Mouse (Mus musculus) kidney, postnatal 14 days (tissue): ENCODE results near the gene Tatdn2.

Source experiments
- DNase-seq: peaks from one replicate; pipeline ENCODE4 v3.0.0; 2022; ENCODE audit warnings: mixed read lengths

The Tatdn2 gene

GRCm38 (mm10) chr6:113714797-113715196, 17.9 kb downstream of the Tatdn2 start:
- peak; percentile 34 for DNase-seq

- peak; percentile 24 for DNase-seq
Observed at GRCm38 (mm10) chr6:113717541-113717940, 20.7 kb downstream of the Tatdn2 start.

GRCm38 (mm10) chr6:113719878-113720277, 23.0 kb downstream of the Tatdn2 start, which contains the start of gene Ghrl:
Gene Ghrl, minus strand, starts transcription at chr6:113719880.
- no peak for DNase-seq

- DNase-seq: no peak
Observed at GRCm38 (mm10) chr6:113721061-113721460, 24.2 kb downstream of the Tatdn2 start.

GRCm38 (mm10) chr6:113728181-113728580, 31.3 kb downstream of the Tatdn2 start:
- DNase-seq: no peak

GRCm38 (mm10) chr6:113731296-113731695, 34.4 kb downstream of the Tatdn2 start:
- no peak for DNase-seq

GRCm38 (mm10) chr6:113737318-113738046, 40.6 kb downstream of the Tatdn2 start:
- no peak for DNase-seq

GRCm38 (mm10) chr6:113740236-113741217, 43.7 kb downstream of the Tatdn2 start, which contains the start of gene Sec13:
Gene Sec13, minus strand, starts transcription at chr6:113740743.
- DNase-seq: peak; percentile 89

GRCm38 (mm10) chr6:113741425-113741824, 44.6 kb downstream of the Tatdn2 start:
- DNase-seq: no peak

GRCm38 (mm10) chr6:113742321-113742720, 45.5 kb downstream of the Tatdn2 start:
- DNase-seq: no peak

GRCm38 (mm10) chr6:113743111-113743510, 46.3 kb downstream of the Tatdn2 start:
- no peak for DNase-seq

- peak; percentile 14 for DNase-seq
Observed at GRCm38 (mm10) chr6:113745117-113745516, 48.3 kb downstream of the Tatdn2 start.

- no peak for DNase-seq
Observed at GRCm38 (mm10) chr6:113747284-113747683, 50.4 kb downstream of the Tatdn2 start.

- no peak for DNase-seq
Observed at GRCm38 (mm10) chr6:113748351-113748750, 51.5 kb downstream of the Tatdn2 start.

GRCm38 (mm10) chr6:113749119-113749685, 52.4 kb downstream of the Tatdn2 start:
- no peak for DNase-seq
